Mouse (Mus musculus) CD4-positive, CD25-positive, alpha-beta regulatory T cell, adult 4 months (primary cell): ENCODE measurements around the gene Tpsb2. TPM values are rescaled to one million over a fixed set of nuclear protein-coding genes. Genes with fewer than 3 reads are reported as not detected.

ENCODE experiments used
- ATAC-seq: one replicate; pipeline ENCODE4 v1.8.0; 2017
- polyA plus RNA-seq, 2 experiments: library from polyadenylated mRNA; unstranded; fragments of 100-300 nt; shearing (Covaris generic); gene quantifications; one replicate each; pipeline ENCODE4 v1.2.1; 2017

Gene Tpsb2
- polyA plus RNA-seq, 2 experiments from 2014 or later = not detected

- no peak for ATAC-seq
Observed at GRCm38 (mm10) chr17:25407352-25407751, 41.2 kb downstream of the Tpsb2 start.

DNA sequence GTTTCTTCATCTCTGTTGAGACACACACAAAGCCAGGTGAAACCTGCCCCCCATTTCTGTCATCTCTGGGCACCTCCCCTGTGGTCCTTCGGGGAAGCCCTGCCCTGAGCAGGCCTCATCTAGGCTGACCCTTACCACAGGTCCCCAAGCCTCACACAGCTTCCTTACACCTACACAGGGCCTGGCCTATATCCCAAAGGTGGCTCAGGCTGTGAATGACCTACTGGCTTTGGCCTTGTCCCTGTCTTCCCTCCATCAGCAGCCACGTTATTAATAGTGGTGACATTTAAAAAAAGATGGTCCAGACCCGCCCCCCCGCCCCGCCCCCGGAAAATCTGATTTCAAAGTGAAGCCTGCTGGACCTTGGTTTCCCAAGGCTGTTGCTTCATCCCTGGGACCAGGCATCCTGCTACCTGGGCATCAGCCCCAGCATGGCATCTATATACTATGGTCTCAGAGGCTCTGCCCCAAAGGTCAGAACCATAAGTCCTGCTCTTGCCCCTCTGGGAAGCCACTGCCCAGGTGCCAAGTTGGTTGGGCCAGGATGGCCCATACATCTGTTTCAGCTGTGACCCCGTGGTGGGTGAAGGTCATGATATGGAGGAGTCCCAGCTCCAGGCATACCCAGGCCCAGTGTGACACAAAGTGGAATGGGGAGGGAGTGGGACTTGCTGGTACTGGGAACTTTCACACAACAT is 42.3 kb downstream of the Tpsb2 start:
- no peak for ATAC-seq

- no peak for ATAC-seq
Observed at GRCm38 (mm10) chr17:25409621-25410020, 43.5 kb downstream of the Tpsb2 start.

DNA sequence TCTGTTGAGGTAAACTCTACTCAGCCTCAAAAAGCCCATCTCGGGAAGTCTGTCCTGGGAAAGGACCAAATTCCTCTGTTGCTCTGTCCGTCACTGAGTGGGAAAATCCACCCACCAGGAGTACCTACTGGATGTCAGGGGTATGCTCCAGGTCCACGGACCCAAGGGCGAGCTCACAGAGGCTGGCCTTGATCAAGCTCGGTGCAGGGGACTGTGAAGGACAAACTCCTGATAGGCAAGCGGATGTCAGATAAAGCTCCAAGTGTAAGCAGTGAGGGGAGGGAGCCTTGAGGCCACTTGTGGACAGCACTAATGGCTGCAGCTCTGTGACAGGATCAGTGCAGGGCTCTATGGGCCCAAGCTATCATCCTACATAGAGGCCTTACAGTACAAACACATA is 44.1 kb downstream of the Tpsb2 start:
- ATAC-seq = no peak

DNA sequence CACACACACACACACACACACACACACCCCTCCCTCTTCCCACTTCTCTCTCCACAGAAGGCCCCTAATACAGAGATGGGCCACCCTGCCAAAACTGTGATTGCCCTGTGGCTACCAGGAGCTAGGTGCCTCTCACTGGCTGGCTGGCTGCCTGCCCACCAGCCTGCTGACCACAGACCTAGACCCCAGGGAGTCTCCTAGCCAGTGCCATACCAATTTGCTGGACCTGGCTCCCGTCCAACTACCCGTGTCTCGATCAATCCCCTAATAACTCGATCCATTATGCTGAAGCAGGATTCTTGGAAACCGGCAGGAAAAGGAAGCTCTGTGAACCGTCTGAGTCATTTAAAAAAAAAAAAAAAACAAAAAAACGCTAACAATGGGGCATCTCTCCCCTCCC is 44.7 kb downstream of the Tpsb2 start:
- ATAC-seq = no peak

DNA sequence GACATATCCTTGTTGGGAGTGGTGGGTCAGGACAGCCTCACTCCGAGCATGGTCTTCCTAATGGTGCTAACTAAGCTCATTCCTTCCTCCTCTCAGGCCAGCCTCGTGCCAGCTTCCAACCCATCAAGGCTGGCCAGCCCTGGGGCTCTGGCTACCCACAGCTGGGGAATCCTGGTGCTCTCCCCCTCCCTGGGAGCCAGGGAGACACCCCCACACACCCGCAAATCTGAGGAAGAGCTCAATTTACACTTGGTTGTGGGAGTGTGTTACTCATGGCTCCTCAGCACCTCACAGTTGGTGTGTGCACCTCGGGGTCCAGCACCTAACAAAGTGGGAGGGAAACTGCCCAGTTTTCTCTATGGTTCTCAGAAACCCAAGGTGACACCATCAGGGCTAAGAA is 45.1 kb downstream of the Tpsb2 start:
- ATAC-seq = no peak

DNA sequence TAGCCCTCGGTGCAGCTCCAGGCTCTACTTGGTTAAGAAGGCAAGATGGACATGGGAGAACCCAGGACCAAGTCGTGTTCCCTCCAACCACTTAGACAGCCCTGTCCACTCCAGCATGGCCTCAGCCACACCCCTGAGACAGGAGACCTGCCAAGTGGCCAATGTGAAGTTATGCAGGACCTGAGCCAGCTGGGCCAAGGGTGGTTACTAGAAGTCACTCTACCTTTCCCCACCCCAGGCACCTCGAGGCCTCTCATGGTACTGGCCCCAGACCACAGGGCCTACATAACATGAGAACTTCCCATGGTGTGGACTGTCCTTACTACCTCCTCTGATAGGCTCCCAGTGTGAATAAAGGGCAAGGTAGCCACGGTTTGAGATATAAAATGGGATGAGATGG is 48.1 kb downstream of the Tpsb2 start:
- no peak for ATAC-seq

- ATAC-seq = no peak
Observed at GRCm38 (mm10) chr17:25414917-25415316, 48.8 kb downstream of the Tpsb2 start.

DNA sequence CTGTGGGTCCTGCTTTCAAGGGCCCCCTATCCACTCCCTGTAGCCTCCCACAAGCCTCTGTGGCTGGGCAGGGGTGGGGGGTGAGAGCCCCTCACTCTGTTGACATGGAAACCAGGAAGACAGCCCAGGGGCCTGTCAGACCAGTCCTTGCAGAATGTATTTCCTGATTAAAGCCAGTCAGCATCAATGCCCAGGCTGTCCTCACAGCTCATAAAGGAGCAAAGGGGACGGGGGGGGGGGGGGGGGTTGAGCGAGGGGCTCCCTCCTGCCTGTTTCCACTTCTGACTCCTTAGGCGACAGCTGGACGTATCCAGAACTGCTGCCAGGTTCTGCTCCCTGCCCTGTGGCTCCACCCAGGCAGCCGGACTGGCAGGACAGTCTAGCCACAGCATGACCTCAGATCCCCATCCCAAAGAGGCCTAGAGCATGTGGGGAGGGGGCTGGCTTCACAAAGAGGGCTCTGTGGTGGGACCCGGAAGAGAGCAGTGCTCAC is 49.4 kb downstream of the Tpsb2 start:
- ATAC-seq = no peak

GRCm38 (mm10) chr17:25416219-25416618 is 50.1 kb downstream of the Tpsb2 start:
- no peak for ATAC-seq

GRCm38 (mm10) chr17:25417990-25418389 is 51.9 kb downstream of the Tpsb2 start:
- no peak for ATAC-seq

Other genes with a start within 250 kb of the Tpsb2 start
- gene Ptx4, start 245.5 kb upstream of the Tpsb2 start, polyA plus RNA-seq = not detected
- gene Clcn7, start 232.9 kb upstream of the Tpsb2 start, polyA plus RNA-seq = 10 to 100 TPM; 18.2 to 33.2 TPM
- gene Ccdc154, start 203.8 kb upstream of the Tpsb2 start, polyA plus RNA-seq = not detected
- gene Gm38655, start 190.8 kb upstream of the Tpsb2 start, polyA plus RNA-seq = not detected
- gene BC003965, start 181.8 kb upstream of the Tpsb2 start, polyA plus RNA-seq = 10 to 100 TPM; 15.6 to 20.7 TPM
- gene Unkl, start 177.9 kb upstream of the Tpsb2 start, polyA plus RNA-seq = 10 to 100 TPM; 18.4 to 30.0 TPM
- gene Gnptg, start 126.2 kb upstream of the Tpsb2 start, polyA plus RNA-seq = 10 to 100 TPM; 76.7 to 77.2 TPM
- 10 to 100 TPM; 35.1 to 36.0 TPM for gene Tsr3, start 126.1 kb upstream of the Tpsb2 start, polyA plus RNA-seq
- 10 to 100 TPM; 14.4 to 31.1 TPM for gene Baiap3, start 109.9 kb upstream of the Tpsb2 start, polyA plus RNA-seq
- 100 to 1,000 TPM; 417 to 488 TPM for gene Ube2i, start 91.7 kb upstream of the Tpsb2 start, polyA plus RNA-seq
- gene Prss34, start 67.9 kb upstream of the Tpsb2 start, polyA plus RNA-seq = not detected
- gene Prss28, start 57.7 kb upstream of the Tpsb2 start, polyA plus RNA-seq = not detected
- gene Prss29, start 47.7 kb upstream of the Tpsb2 start, polyA plus RNA-seq = not detected
- not detected for gene Tpsab1, start 20.7 kb upstream of the Tpsb2 start, polyA plus RNA-seq
- gene Tpsg1, start 3.0 kb downstream of the Tpsb2 start, polyA plus RNA-seq = not detected
- gene Cacna1h, start 67.5 kb downstream of the Tpsb2 start, polyA plus RNA-seq = not detected
- gene Tekt4, start 88.3 kb downstream of the Tpsb2 start, polyA plus RNA-seq = not detected
- not detected for gene Sstr5, start 131.0 kb downstream of the Tpsb2 start, polyA plus RNA-seq
- not detected for gene Sox8, start 204.4 kb downstream of the Tpsb2 start, polyA plus RNA-seq
- gene Lmf1, start 212.8 kb downstream of the Tpsb2 start, polyA plus RNA-seq = 10 to 100 TPM; 22.0 to 26.0 TPM